Mouse (Mus musculus) mouse trophoblast stem cell (cell line): ENCODE data around the gene Csrnp1.

ENCODE experiments used
- in situ Hi-C, 2 experiments: fragments of 300-500 bp; cut with MseI, MboI; formaldehyde crosslinking; loops; 2 replicates in 1 of 2; 3 replicates in 1 of 2; pipeline ENCODE4 v1.15.1; 2025

The Csrnp1 gene

DNA sequence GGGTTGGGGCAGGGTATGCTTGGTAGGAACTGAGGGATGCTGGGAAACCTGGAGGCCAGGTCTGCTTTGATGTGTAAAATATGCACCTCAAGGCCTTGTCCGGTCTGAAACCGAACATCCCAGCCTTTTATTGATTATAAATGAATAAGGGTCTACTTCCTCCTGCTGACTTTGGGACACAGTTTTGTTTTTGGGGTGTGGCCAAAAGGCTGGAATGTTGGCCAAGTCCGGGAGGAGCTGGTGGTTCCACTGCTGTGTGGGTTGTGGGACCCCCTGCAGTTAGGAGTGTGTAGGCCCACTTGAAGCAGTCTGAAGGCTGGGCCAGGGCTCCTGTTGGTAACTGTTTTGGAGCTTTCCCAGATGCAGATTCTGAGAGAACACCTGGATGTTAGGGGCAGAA lies 21.5 kb upstream of the Csrnp1 start:
- in situ Hi-C loops: no loop called here

DNA sequence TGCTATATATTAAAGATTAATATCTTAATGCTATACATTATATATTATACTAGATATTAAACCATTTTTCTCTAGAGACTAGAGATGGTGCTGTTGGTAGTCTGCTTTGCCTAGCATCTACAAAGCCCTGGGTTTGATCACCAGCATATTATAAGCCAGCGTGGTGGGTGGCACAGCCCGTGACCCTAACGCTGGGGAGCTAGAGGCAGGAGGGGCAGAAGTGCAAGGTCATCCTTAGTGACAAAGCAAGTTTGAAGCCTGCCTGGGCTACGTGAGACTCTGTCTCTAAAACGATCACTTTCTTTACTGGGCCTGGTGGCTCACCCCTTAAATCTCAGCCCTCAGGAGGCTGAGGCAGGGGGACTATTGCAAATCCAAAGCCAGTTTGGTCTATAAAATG lies 18.4 kb upstream of the Csrnp1 start:
- in situ Hi-C loops: no loop called here

DNA sequence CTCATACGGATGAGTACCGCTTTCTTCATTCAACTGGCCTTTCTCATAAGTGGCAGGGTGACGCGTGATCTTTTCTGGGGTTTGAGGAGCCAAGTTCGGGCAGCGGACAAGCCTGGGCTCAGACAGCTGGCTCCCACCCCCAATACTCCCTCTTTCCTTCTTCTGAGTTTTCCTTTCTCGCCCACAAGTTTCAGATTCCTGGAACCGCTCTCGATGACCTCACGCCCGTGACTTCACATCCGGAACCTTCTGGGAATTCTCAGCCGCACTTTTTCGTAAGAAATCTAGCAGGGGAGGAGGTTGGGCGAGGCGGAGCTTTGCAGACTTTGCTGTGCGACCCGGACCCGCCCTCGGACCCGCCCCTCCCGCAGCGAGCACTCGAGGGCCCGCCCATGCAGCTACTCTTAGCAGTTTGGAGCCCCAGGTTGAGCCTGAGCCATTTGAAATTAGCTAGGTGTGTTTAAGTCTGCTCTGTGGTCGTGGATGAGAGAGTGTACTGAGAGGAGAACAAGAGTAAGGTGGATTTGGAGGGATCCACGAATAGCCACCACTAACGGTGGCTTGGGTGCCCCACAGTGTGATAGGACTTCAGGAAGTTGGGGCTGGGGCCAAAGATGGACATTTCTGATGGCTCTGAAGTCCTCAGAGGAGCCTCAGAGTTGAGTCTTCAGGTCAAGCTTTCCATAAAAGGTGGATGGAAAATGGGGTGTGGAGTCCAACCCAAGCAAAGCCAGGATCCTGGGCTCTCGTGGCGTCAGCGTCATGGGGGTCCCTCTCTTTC lies 17.7 kb upstream of the Csrnp1 start:
- in situ Hi-C loops: no loop called here

DNA sequence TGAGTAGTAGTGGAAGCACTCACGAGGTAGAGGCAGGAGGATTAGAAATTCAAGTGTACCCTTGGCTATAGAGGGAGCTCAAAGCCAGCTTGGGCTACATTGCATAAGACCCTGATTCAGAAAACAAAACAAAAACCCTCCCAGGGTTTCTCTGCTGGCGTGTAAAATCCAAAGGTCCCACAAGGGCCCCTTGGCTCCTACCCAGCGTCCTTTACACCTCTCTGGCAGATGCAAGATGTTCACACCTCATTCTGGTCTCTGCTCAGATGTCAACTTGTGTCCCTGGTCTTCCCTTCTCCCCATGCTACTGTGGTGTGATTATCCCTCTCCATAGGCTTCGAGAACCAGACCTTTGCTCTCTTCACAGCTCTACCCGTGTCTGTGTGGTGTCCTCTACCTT lies 16.3 kb upstream of the Csrnp1 start:
- in situ Hi-C loops: no loop called here

DNA sequence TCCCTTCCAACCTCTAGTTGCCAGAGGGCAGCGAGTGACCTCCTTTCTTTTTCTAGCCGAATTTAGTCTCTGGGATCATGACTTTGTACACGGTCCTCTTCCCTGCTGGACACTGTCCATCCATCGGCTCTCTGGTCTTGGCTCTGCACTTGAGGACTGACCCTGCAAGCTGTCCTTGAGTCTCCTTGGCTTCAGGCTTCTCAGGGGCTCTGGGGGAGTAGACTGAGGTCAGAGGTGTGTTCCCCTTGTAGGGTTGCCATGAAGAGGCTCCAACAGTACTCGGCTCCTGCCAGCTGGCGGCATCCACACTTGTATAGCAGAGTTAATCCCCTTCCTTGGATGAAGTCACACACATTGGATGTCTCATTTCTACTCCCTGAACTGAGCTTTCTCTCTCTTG lies 15.2 kb upstream of the Csrnp1 start:
- in situ Hi-C loops: no loop called here

DNA sequence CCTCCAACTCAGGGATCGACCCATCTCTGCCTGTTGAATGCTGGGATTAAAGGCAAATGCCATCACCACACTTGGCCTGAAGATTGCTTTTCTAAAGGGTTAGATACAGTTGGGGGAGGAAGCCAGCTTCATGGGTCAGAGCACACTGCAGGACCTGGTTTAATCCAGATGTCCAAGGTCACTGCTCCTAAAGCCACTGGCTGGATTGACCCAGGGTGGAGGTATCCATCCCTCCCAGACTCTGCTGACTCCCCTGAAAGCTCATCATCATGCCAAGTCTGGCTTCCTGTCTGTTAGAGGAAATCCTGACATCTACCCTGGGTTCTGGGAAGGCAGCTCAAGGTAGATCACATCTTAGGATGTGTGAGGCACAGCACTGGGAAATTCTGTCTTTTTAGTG lies 14.3 kb upstream of the Csrnp1 start:
- in situ Hi-C loops: no loop called here

DNA sequence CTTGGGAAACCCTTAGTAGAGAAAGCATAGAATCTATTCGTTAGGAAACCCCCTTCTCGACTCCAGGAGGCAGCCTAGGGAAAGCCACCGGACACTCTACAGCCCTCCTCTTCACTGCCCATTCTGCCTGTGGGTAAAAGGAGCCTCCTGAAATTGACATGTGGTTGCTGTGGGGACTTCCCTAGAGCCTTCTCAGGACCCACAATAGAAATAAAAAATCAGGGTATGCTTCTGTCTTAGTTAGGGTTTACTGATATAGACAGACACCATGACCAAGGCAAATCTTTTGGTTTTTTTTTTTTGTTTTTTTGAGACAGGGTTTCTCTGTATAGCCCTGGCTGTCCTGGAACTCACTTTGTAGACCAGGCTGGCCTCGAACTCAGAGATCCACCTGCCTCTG lies 11.6 kb upstream of the Csrnp1 start:
- in situ Hi-C loops: no loop called here

DNA sequence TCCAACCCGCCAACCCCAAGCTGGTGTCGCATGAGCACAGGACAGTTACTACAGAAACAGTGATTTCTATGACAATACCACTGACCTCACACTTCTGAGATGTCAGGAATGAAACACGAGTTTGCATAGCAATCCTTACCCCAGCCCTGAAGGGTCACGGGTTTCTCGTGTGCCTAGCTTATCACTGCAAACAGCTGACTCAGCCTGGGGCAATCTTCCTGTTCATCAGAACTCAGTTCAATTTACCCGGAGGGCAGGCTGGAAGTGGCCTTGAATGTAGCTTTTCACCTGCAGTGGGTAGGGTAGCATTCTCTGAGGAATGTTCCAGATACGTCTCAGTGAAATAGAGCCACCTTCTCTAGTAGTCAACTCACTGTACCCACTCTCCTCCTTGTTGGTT lies 9.7 kb upstream of the Csrnp1 start:
- in situ Hi-C loops: no loop called here

DNA sequence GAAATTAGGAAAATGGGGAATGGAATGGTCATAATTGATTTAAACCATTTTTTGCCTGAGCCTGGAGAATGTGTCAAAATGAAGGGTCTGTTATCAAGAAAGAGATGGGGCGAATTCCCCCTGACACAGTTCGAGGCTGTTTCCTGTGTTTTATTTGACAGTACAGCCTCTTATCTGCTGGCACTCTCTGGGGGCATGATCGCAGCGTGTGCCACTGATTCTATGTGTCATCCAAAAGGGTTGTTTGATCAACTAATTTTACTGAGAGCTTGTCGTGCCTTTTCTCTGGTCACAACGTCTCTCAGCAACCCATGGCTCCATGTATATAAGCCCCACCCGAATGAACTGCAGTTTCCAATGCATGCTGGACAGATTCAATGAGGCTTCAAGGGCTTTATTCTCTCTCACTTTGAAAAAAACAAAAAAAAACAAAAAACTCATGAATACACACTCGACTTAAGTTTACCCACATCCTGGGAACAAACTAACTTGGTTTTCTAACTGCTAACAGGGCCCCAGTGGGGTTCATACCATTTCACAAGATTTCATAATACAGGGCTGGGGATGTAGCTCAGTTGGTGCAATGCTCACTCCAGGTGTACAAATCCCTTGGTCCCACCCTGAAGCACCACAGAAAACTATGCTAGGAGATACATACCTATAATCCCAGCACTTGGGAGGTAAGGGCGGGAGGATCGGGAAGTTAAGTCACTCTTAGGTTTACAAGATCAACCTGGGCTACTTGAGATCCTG lies 8.8 kb upstream of the Csrnp1 start:
- in situ Hi-C loops: no loop called here

DNA sequence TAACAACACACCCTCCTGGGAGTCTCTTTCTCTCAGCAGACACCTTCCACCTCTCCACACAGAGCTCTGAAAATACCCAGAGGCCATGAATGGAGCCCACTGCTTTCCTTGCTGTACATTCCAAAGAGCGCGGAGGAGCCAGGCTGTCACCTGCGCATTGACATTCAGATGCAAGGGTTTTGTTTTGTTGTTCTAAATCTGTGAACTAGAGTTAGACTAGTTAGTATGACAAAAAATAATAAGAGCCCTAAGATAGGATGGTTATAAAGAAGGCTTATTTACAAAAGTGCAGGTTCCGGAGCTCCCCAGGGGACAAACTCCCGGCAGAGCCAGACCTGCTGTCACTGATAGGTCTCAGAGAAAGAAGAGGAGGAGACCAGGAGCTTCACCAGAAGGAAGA lies 6.9 kb upstream of the Csrnp1 start:
- in situ Hi-C loops: no loop called here

DNA sequence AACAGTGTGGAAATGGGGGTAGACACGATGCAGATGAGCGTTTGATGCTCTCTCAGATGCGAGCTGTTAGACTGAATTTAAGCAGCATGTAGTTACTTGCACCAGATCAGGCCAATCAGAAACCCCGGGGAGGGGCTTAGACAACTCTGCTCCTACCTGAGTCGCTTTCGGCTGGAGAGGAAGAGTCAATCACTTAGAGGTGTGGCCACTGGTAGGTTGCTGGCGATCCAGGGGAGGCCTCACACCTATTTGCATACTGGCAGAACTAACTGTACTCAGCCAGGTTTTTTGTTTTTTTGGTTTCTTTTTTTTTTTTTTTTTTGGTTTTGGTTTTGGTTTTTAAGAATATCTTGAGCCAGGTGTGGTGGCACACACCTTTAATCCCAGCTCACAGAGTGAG lies 3.8 kb upstream of the Csrnp1 start:
- in situ Hi-C loops: no loop called here

DNA sequence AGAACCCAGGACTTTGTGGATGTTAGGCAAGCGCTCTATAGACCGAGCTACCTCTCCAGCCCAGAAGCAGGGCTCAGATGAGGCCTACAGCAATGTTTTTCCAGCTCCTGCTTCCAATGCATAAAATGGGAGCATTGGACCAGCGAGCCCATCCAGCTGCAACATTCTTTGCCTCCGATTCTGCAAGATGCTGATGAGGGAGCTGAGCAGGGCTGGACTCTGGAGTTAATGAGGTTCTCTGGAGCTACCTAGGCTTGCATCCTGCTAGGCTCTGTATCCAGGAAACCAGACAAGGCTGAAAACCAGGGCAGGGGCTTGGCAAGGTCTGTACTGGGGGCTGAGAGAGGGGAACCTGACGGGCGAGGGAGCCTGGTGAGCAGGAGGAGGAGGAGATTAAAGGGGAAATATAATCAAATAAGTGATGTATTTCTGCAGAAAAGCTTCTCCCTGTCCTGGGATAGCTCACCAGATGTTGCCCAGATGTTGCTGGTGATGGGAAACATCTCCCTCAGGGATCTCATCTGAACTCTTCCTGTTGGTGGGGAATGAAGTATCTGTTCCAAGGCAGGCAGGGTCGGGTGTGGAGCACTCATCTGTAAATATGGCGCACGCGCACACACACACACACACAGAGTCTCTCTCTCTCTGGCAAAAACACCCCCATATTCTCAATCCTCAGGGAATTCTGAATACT lies 1.6 kb upstream of the Csrnp1 start:
- in situ Hi-C loops: no loop called here

DNA sequence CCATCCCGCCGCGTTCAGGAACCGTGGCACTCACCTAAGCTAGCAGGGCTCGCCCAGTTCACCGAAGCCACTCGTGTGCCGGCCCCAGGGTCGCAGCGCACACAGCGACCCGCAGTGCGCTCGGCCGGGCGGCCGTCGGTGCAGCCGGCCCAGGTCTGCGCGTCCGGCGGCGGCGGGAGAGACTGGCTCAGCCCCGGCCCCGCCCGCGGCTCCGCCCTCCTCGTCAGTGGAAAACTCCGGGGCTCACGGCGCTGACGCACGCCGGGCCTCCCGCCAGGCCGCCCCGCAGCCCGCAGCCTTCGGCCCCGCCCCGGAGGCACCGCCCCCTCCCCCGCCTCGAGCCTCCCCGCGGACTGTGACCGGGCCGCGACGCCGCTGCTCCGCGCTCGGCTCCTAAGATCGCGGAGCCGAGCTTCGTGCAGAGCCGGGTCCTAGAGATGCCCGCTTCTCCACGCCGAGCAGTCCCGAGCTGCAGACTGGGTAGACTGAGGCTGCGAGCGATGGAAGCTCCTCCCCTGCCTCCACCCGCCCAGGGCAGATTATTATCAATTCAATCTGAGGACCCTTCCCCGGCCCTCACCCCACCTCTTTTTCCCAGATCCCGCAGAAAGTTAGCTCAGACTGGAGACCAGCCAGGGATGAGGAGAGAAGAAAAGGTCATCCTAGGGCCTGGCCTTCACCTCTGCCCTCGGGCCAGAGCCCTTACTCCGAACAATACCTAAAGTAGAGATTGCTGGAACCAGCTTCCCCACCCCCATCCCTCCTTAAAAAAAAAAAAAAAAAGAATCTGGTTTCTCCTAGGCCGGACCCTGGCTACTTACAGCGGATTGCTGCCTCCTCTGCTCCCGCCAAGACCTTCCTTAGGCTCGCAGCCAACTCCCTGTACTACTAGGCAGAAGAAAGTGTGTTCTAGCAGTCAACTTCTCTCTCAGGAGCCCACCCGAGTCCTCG lies 598 bp downstream of the Csrnp1 start:
- in situ Hi-C loops: no loop called here

DNA sequence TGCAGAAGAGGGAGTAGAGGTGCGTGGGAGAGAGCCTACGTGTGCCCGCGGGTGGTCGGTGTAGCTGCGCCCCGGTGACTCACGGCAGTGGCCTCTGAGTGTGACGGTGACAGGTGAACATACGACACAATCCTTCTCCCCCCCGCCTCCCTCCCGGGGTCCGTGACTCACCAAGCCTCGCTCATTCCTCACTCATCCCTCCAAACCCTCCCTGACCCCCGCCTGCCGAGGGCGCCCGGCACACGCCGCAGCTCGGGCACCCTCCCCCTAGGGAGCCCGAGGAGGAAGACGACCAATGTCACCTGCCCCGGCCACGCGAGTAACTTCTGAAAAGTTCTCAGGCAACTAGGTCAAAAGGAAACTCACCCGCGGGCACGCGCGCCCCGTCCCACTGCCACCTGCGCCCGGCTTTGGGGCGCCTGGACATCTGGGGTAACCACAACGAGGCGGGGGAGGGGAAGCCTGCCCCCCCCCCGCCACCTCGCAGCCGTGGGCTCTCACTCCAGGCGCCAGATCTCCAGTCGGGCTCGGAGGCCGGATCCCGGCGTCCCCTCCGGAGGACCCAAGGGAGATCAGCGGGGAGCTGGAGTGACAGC lies 1.4 kb downstream of the Csrnp1 start:
- in situ Hi-C loops: no loop called here

DNA sequence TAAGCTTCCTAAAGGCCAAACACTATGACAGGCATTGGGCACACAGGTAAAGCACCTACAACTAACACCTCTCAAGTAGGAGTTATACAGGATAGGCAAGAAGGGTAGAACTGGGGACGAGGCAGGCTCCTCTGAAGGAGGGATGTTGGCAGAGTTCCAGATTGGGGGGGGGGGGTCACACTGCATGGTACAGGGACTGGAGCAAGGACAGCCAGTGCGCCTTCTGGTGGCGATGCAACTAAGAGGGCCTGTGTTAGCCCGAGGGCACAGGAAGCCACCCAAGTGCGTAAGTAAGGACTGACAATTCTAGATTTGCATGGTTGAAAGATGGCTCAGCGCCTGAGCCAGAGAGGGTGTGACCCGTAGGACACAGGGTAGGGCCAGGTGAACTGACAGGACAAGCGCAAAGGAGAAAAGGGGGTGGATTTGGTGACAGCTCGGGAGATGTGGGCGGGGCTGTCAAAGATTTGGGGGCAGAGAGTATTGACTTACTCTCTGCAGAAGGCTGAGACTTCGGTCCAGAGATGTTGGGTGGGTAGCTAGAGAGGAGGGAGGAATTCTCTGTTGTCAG lies 2.1 kb downstream of the Csrnp1 start:
- in situ Hi-C loops: no loop called here

DNA sequence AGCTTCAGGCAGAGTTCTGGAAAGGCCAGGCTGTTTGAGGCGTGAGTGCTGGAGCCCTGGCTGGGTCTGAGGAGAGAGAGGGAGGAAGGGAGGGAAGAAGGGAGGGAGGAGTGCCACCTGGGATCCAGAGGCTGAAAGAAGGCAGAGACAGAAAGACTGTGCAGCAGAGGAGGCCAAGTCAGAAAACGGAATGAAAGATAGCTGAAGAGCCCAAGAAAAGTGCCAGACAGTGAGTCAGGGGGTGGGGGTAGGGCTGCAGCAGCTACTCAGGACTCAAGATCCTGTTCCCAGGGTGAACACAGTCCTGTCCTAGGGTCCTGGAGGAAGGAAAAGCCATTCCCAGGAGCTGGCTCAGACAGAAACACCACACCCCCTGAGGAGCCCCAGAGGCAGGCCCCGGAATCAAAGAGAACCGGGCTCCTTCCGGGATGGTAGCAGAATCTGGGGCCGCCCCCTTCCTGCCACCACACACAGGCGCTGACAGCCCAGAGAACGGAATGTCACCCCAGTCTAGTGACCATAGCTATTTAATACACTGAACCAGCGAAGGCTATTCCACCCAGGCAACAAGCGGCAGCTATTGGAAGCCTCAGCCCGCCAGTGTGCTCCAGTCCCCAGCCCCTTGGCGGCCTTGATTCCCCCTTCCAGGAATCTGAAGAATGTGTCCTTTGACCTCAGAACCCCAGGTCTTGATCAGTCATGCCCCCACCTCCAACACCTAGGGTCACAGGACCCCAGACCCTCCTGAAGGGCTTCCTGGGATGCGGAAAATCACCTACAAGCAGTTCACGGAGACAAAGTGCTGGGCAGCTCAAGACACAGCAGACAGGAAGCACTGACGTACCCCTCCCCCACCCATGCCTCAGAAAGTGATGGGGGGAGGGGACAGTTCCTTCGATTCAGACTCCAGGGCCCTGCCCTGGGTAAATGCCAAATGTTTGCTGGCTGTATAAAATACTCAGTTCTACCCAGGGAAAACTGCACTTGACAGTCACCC lies 3.0 kb downstream of the Csrnp1 start:
- in situ Hi-C loops: no loop called here

DNA sequence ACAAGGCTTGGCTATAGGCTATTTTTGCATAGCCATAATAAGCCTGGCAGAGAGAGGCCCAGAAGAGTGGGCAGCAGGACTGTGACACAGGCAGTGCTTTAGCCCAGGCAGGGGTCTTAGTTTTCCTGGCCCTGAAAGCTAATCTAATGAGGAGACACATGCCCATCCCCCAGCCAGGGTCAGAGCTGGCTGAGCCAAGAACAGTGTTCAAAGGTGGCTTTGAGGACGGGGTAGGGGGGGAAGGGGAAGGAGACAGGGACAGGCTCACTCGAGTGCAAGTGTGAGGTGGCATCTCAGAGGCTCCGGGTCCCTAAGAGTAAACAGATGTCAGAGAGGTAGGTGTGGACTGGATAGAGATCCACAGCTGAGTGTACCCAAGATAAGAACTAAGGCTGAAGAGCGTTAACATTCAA lies 3.7 kb downstream of the Csrnp1 start:
- in situ Hi-C loops: no loop called here

DNA sequence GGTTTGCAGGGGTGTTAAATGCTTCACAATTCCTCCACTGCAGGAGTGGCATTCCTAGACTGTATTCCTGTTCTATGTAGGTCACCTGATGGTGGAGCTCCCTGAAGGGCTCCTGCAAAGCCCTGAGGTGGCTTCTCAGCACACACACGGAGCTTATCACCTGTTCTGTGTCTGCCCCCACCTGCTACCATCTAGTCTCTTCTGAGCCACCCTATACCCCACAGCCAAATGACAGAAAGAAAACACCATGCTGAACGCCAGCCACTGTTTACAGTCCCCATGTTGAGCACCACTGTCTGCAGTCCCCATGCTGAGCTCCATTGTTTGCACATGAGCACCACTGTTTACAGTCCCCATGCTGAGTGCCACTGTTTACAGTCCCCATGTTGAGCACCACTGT lies 4.7 kb downstream of the Csrnp1 start:
- in situ Hi-C loops: loop anchor here in 1 of 2 experiments (5.0 kb wide), 1 partner anchor 33 kb away; no protein-coding TSS in a partner anchor

DNA sequence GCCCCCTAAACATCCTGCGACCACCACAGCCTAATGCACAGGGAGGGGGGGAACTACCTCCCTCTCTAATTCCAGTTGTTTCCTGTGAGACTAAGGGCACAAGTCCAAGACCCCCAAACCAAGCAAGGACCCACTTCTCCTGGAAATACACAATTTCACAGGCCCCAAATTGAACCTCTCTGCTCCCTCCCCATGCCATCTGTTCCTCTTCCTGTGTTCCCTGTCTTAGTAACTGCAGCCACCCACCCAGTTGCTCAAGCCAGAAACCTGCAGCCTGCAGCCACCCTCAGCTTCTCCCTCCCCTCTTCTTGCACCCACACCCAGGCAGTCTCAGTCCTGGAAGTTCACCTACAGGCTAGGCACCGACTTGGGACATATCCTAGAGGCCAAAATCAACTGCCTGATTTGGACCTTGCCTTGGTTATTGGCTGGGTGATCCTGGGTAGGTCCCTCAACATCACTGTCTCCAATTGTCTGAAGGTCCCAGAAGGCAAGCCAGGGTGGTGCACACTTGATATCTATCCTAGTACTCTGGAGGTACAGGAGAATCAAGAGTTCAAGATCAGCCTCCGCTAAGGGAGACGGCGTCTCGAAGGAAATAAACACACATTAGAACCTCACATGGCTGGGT lies 5.5 kb downstream of the Csrnp1 start:
- in situ Hi-C loops: loop anchor here in 1 of 2 experiments (5.0 kb wide), 1 partner anchor 33 kb away; no protein-coding TSS in a partner anchor
